Mouse (Mus musculus): ENCODE measurements around the gene 4930578G10Rik.

- peak; percentile 80 for TF ChIP-seq CTCF (IDR thresholded peaks at IDR 0.05)
- no peak for TF ChIP-seq EP300 (IDR thresholded peaks at IDR 0.05)
These were observed 141.4 kb downstream of the 4930578G10Rik start for GRCm38 (mm10) chr4:42876586-42877291.
